Mouse (Mus musculus) heart, adult 2 months (tissue): ENCODE data around the gene Gstm6. TPM values are rescaled to one million over a fixed set of nuclear protein-coding genes. Genes with fewer than 3 reads are reported as not detected.
"Not testable (repeated sequence)": the region's sequence is repeated elsewhere in the genome, so short reads cannot be mapped to it uniquely, and the experiment has no call there.

Source experiments
- DNase-seq, 2 experiments: peaks; one replicate each; pipeline ENCODE4 v3.0.0; 2021
- H3K27ac ChIP-seq: fragments of 200-600 bp; 2 replicates; pipeline ENCODE4 v1.8.1; 2022
- H3K27me3 ChIP-seq: fragments of 200-500 bp; 2 replicates; pipeline ENCODE4 v1.6.1; 2012; ENCODE audit warnings: mild to moderate bottlenecking, low read length, inconsistent platforms, mixed read lengths; ENCODE audit not compliant: control insufficient read depth, insufficient read depth
- H3K36me3 ChIP-seq: fragments of 200-500 bp; 2 replicates; pipeline ENCODE4 v1.6.1; 2012; ENCODE audit warnings: low read length, inconsistent platforms; ENCODE audit not compliant: control insufficient read depth, insufficient read depth
- H3K4me1 ChIP-seq: fragments of 200-500 bp; 2 replicates; pipeline ENCODE4 v1.6.1; 2011; ENCODE audit warnings: low read length; ENCODE audit not compliant: control insufficient read depth, insufficient read depth
- H3K4me3 ChIP-seq: fragments of 200-600 bp; 2 replicates; pipeline ENCODE4 v1.8.1; 2022
- H3K79me2 ChIP-seq: fragments of 200-500 bp; replicated peaks from 2 replicates; pipeline ENCODE4 v1.6.1; 2012; ENCODE audit warnings: mild to moderate bottlenecking, inconsistent platforms, low read length, moderate library complexity, mixed read lengths; ENCODE audit not compliant: control insufficient read depth, insufficient read depth
- H3K9ac ChIP-seq: fragments of 200-500 bp; 2 replicates; pipeline ENCODE4 v1.6.1; 2012; ENCODE audit warnings: low read depth, mild to moderate bottlenecking, control low read depth, inconsistent platforms, low read length, mixed read lengths
- CTCF ChIP-seq: fragments of 200-600 bp; IDR thresholded peaks from 2 replicates; pipeline ENCODE4 v1.8.1; 2022; ENCODE audit warnings: antibody characterized with exemption, mild to moderate bottlenecking, moderate library complexity
- EP300 ChIP-seq: fragments of 200-500 bp; IDR thresholded peaks from 2 replicates; pipeline ENCODE4 v1.6.1; 2011; ENCODE audit warnings: low read depth, low read length, control low read depth; ENCODE audit not compliant: insufficient read depth
- POLR2A ChIP-seq: fragments of 200-500 bp; IDR thresholded peaks from 2 replicates; pipeline ENCODE4 v1.6.1; 2011; ENCODE audit warnings: mild to moderate bottlenecking, low read depth, low read length, control low read depth; ENCODE audit not compliant: insufficient read depth
- WGBS: fragments of 180-500 bp; shearing (Covaris S2); methylation state at CpG from one replicate; pipeline ENCODE4 v1.1.7; 2018; 5-methylcytosine and 5-hydroxymethylcytosine counted together
- intact Hi-C: fragments of 180-260 bp; cut with DNase I; formaldehyde crosslinking; loops from one replicate; pipeline ENCODE4 v1.15.1; 2025
- polyA plus RNA-seq: library from polyadenylated mRNA; depleted of rRNA; stranded (reverse); fragments of >200 nt; gene quantifications from 2 replicates; pipeline ENCODE4 v1.2.3, GENCODE M21; 2012; rRNA removed
- total RNA-seq, 2 experiments: library from RNA; stranded (reverse); gene quantifications; 2 replicates each; pipeline ENCODE4 v1.2.3; 2021

Gene Gstm6
- total and polyA plus RNA-seq, 3 experiments, result 3.0 to 4.6 (median 3.7) TPM

DNA sequence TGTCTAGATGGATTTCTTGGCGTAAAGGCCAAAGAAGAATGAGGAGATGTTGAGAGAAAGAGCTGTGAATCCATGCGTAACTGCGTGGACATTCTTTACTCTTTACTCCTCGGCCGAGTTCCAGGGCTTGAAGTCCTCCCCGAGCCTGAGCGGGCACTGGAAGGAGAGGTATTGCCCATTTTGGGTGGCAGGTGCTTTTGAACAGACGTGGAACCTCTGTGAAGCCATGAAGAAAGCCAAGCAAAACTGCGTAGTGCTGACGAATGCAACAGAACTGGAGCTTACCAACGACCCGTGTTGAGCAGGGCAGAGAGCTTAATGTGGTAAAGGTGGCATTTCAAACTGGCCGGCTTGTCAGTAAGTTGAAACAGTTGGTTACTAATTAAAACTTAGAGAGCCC, 44.9 kb downstream of the Gstm6 start:
- no peak for DNase-seq
- Histone ChIP-seq H3K27ac (no peak overlapping the region), H3K9ac (no peak overlapping the region), H3K4me3 (no peak overlapping the region), H3K79me2 (no peaks in the 10 kb centered on the region), H3K27me3 (no peaks in the 10 kb centered on the region), H3K4me1 (no peaks in the 10 kb centered on the region), H3K36me3 (no peaks in the 10 kb centered on the region)
- WGBS, result 93% methylated on average over 13 of the region's 13 CpGs
- intact Hi-C loops, result no loop called here
- TF ChIP-seq CTCF (no peak), EP300 (no peak), POLR2A (no peak)

DNA sequence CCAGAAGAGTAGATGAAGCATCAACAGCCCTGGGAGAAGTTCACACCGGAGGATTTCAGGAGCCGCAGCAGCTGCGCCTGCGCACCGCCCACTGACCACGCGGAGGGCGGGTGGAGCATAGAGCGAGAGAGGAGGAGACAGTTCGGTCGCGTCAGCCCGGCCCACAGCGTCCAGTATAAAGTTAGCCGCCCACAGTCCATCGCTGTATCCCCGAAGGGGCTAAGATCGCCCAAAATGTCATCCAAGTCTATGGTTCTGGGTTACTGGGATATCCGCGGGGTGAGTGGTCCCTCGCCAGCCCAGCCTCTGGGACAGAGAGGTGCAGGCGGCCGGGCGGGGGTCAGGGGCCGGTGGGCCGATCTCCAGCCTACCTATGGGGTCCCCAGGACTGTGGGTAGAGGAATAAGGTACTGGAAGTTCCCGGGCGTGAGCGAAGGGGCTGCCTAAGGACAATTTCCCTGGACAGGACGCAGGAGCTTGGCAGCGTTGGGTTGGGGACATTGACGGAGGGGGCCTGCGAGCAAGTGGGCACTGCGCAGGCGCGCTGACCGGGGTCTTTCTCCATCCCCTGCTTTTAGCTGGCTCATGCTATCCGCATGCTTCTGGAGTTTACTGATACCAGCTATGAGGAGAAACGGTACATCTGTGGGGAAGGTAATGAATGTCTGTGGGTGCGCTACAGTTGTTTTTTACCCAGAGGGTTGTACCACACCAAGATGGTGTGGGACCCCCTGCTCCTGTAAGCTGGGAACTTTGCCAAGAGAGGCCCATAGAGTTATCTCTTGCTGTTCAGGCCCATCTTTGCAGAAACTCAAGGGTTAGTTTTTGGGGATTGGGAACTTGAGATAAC, 47.6 kb downstream of the Gstm6 start, which contains the start of gene Gstm5:
Gene Gstm5 (plus strand): TSS at position 102 of the 850 bp plus-strand sequence.
- peak within 1 kb of the TSS; percentile 59 for H3K9ac ChIP-seq
- H3K27ac ChIP-seq, result peak within 1 kb of the TSS; percentile 85
- peak within 1 kb of the TSS; percentile 69 for H3K4me3 ChIP-seq
- intact Hi-C loops, result no loop called here
- no peaks in the 10 kb centered on the region for H3K36me3 ChIP-seq
- no peaks in the 10 kb centered on the region for H3K27me3 ChIP-seq
- H3K79me2 ChIP-seq, result no peaks in the 10 kb centered on the region
- no peaks in the 10 kb centered on the region for H3K4me1 ChIP-seq
- no peak for TF ChIP-seq CTCF
- peak; percentile 83 for TF ChIP-seq POLR2A
- no peak for TF ChIP-seq EP300
- 7% methylated on average over 40 of the region's 40 CpGs for WGBS
- DNase-seq, result peak; percentile 86

DNA sequence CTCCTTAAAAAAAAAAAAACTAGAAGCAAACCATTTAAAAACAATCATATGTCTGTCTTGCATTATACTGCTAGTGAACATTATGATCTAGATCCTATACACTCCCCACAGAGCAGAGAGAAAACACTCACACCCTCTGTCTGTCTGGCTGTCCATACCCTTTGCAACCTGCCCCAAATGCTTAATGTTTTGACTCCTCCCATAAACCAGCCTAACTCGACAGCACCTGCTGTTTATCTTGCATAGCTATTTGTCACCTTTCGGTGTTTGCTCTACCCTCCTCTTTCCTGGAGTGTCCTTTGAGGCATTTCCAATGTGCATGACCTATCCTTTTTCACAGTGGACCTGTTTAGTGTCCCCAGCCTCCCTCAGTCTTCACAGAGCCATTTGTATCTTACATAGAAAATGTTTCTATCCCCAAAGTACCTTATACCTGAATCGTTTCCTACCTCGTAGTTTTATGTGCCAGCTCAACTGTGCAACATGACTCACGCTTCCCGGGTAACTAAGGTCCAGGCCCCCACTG, 48.3 kb downstream of the Gstm6 start:
- H3K27ac ChIP-seq, result peak overlapping the region; percentile 85; the same call in 1 of the 2 replicates
- H3K79me2 ChIP-seq, result no peaks in the 10 kb centered on the region
- no peak for DNase-seq
- intact Hi-C loops, result no loop called here
- 8% methylated on average over 6 of the region's 6 CpGs for WGBS
- TF ChIP-seq CTCF (no peak), POLR2A (no peak)
- H3K27me3 ChIP-seq, result no peaks in the 10 kb centered on the region
- H3K4me1 ChIP-seq, result no peaks in the 10 kb centered on the region
- no peaks in the 10 kb centered on the region for H3K36me3 ChIP-seq
- H3K4me3 ChIP-seq, result peak overlapping the region; percentile 69
- H3K9ac ChIP-seq, result 0 out of 2 replicates have a peak overlapping the region, but pooled peaks have one; percentile 28

DNA sequence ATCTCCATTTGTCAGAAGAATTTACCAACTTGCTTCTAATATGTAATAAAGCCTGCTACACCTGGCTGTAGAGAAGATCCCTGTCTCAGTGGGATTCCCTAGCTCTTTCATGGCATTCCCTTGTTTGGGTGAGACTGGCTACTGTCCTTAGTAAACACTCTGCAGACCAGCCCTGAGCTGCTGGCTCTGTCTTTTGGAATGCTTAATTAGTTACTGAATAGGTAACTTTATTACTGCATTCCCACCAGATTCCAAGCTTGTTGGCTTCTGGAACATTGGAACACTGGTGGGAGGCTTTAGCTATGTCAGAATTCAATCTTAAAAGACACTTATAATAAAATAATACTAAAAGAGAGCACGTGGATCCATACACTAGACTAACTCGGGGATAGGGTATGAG, 54.3 kb downstream of the Gstm6 start:
- H3K36me3 ChIP-seq, H3K9ac ChIP-seq, H3K4me1 ChIP-seq, H3K4me3 ChIP-seq, H3K27ac ChIP-seq, intact Hi-C loops, DNase-seq, H3K79me2 ChIP-seq, H3K27me3 ChIP-seq: not testable (repeated sequence)
- 92% methylated on average over 2 of the region's 2 CpGs for WGBS

Other genes starting within 250 kb of the Gstm6 start
- 10 to 100 TPM; 76.5 to 82.3 TPM for gene Ahcyl1, start 247.2 kb downstream of the Gstm6 start, total RNA-seq
- gene Ahcyl1, start 247.2 kb downstream of the Gstm6 start, polyA plus RNA-seq, result 50.9 and 94.6 TPM in 2 replicates
- gene Csf1, start 183.3 kb downstream of the Gstm6 start, total RNA-seq, result 10 to 100 TPM; 30.0 to 41.7 TPM
- gene Csf1, start 183.3 kb downstream of the Gstm6 start, polyA plus RNA-seq, result 32.9 and 44.0 TPM in 2 replicates
- not detected for gene Eps8l3, start 66.5 kb downstream of the Gstm6 start, total RNA-seq
- gene Eps8l3, start 66.5 kb downstream of the Gstm6 start, polyA plus RNA-seq, result not detected in 2 replicates
- 10 to 100 TPM; 45.7 to 53.4 TPM for gene Gstm5, start 47.9 kb downstream of the Gstm6 start, total RNA-seq
- gene Gstm5, start 47.9 kb downstream of the Gstm6 start, polyA plus RNA-seq, result 59.5 and 104 TPM in 2 replicates
- gene Gstm7, start 11.9 kb downstream of the Gstm6 start, total RNA-seq, result 10 to 100 TPM; 80.5 to 95.0 TPM
- 70.4 and 119 TPM in 2 replicates for gene Gstm7, start 11.9 kb downstream of the Gstm6 start, polyA plus RNA-seq
- not detected for gene Gstm3, start 25.5 kb upstream of the Gstm6 start, total RNA-seq
- 0.08 TPM in 1 of 2 replicates, not detected in the other for gene Gstm3, start 25.5 kb upstream of the Gstm6 start, polyA plus RNA-seq
- gene Gstm2, start 42.7 kb upstream of the Gstm6 start, total RNA-seq, result 100 to 1,000 TPM; 214 to 222 TPM
- 169 and 280 TPM in 2 replicates for gene Gstm2, start 42.7 kb upstream of the Gstm6 start, polyA plus RNA-seq
- gene Gstm1, start 74.2 kb upstream of the Gstm6 start, total RNA-seq, result 100 to 1,000 TPM; 334 to 410 TPM
- gene Gstm1, start 74.2 kb upstream of the Gstm6 start, polyA plus RNA-seq, result 602 and 658 TPM in 2 replicates
- gene Gstm4, start 101.1 kb upstream of the Gstm6 start, total RNA-seq, result 10 to 100 TPM; 11.7 to 11.9 TPM
- gene Gstm4, start 101.1 kb upstream of the Gstm6 start, polyA plus RNA-seq, result 17.1 and 24.6 TPM in 2 replicates
- gene Ampd2, start 142.9 kb upstream of the Gstm6 start, total RNA-seq, result 1 to 10 TPM; 4.1 to 4.6 TPM
- gene Ampd2, start 142.9 kb upstream of the Gstm6 start, polyA plus RNA-seq, result 25.9 and 26.3 TPM in 2 replicates
- gene Gnat2, start 149.0 kb upstream of the Gstm6 start, total RNA-seq, result under 1 TPM in 1 of 2 experiments, not detected in 1; 0.11 TPM
- gene Gnat2, start 149.0 kb upstream of the Gstm6 start, polyA plus RNA-seq, result not detected in 2 replicates
- 10 to 100 TPM; 16.5 to 18.1 TPM for gene Gnai3, start 202.4 kb upstream of the Gstm6 start, total RNA-seq
- 7.5 and 18.7 TPM in 2 replicates for gene Gnai3, start 202.4 kb upstream of the Gstm6 start, polyA plus RNA-seq
- not detected for gene Gpr61, start 211.1 kb upstream of the Gstm6 start, total RNA-seq
- 0.04 TPM in 1 of 2 replicates, not detected in the other for gene Gpr61, start 211.1 kb upstream of the Gstm6 start, polyA plus RNA-seq
- 10 to 100 TPM; 16.8 to 17.7 TPM for gene Amigo1, start 242.6 kb upstream of the Gstm6 start, total RNA-seq
- gene Amigo1, start 242.6 kb upstream of the Gstm6 start, polyA plus RNA-seq, result 16.4 and 18.6 TPM in 2 replicates